ENCODE assay signal across 7 mouse cellular contexts in genomic region chr11:88071113-88071512, GRCm38 (mm10). TPM values are rescaled to one million over a fixed set of nuclear protein-coding genes. Genes with fewer than 3 reads are reported as not detected.
DNase-seq lines count a peak whose midpoint lies in the region; ATAC-seq and TF ChIP-seq lines count a peak whose summit lies in the region.

No protein-coding gene starts in this region.

- H3K27ac ChIP-seq in lung, embryonic 16.5 days (ENCODE audit: low read length) = no peak overlapping the region
- no peak overlapping the region for H3K27ac ChIP-seq in forebrain, postnatal 0 days (ENCODE audit: low read depth, low read length)
- H3K27ac ChIP-seq in liver, embryonic 13.5 days = no peak overlapping the region
- no peak overlapping the region for H3K27ac ChIP-seq in stomach, postnatal 0 days (replicated peaks)

- no peak for TF ChIP-seq CTCF in forebrain, postnatal 0 days (IDR thresholded peaks at IDR 0.05; ENCODE audit: low read depth)
- no peak for TF ChIP-seq CTCF in stomach, postnatal 0 days (IDR thresholded peaks at IDR 0.05; ENCODE audit: low read depth)

- peaks cover 19% of the 10 kb centered on the region for H3K36me3 ChIP-seq in lung, embryonic 16.5 days (ENCODE audit: control insufficient read depth, insufficient read depth, low read length)
- peaks cover 4% of the 10 kb centered on the region; the same call in 1 of the 2 replicates for H3K36me3 ChIP-seq in forebrain, postnatal 0 days (ENCODE audit: insufficient read depth)
- H3K36me3 ChIP-seq in liver, embryonic 13.5 days = peaks cover 28% of the 10 kb centered on the region
- H3K36me3 ChIP-seq in stomach, postnatal 0 days (ENCODE audit: control insufficient read depth, insufficient read depth, low read length) = 0 out of 2 replicates have a peak, but pooled peaks cover 4% of the 10 kb centered on the region

- H3K4me2 ChIP-seq in lung, embryonic 16.5 days (ENCODE audit: low read depth, low read length) = peak overlapping the region; percentile 63
- H3K4me2 ChIP-seq in forebrain, postnatal 0 days (ENCODE audit: low read depth) = peak overlapping the region; percentile 90
- H3K4me2 ChIP-seq in liver, embryonic 13.5 days = peak overlapping the region; percentile 21; the same call in 1 of the 2 replicates
- H3K4me2 ChIP-seq in stomach, postnatal 0 days (replicated peaks; ENCODE audit: low read depth) = 0 out of 2 replicates have a peak overlapping the region, but pooled peaks have one; percentile 6

- no peak for ATAC-seq in lung, embryonic 16.5 days (ENCODE audit: low read depth)
- ATAC-seq in forebrain, postnatal 0 days = no peak
- no peak for ATAC-seq in liver, embryonic 13.5 days (ENCODE audit: low read depth)
- ATAC-seq in stomach, postnatal 0 days (ENCODE audit: low FRiP score, low TSS enrichment) = no peak

- no peak for TF ChIP-seq EP300 in stomach, postnatal 0 days (optimal IDR thresholded peaks at IDR 0.05)

- H3K27me3 ChIP-seq in lung, embryonic 16.5 days (ENCODE audit: control insufficient read depth, insufficient read depth, low read depth, low read length) = no peaks in the 10 kb centered on the region
- H3K27me3 ChIP-seq in forebrain, postnatal 0 days (ENCODE audit: insufficient read depth, low read length) = no peaks in the 10 kb centered on the region
- H3K27me3 ChIP-seq in liver, embryonic 13.5 days = no peaks in the 10 kb centered on the region
- H3K27me3 ChIP-seq in stomach, postnatal 0 days (ENCODE audit: control insufficient read depth, insufficient read depth, low read length) = no peaks in the 10 kb centered on the region

- no peaks in the 10 kb centered on the region for H3K9me3 ChIP-seq in lung, embryonic 16.5 days (ENCODE audit: control insufficient read depth, low read length)
- no peaks in the 10 kb centered on the region for H3K9me3 ChIP-seq in forebrain, postnatal 0 days (ENCODE audit: low read length)
- H3K9me3 ChIP-seq in liver, embryonic 13.5 days (replicated peaks) = no peaks in the 10 kb centered on the region
- H3K9me3 ChIP-seq in stomach, postnatal 0 days (ENCODE audit: control insufficient read depth, low read length) = no peaks in the 10 kb centered on the region

- peaks cover 24% of the 10 kb centered on the region for H3K4me1 ChIP-seq in lung, embryonic 16.5 days (replicated peaks; ENCODE audit: control insufficient read depth, insufficient read depth, low read length)
- peaks cover 21% of the 10 kb centered on the region for H3K4me1 ChIP-seq in forebrain, postnatal 0 days (ENCODE audit: insufficient read depth)
- H3K4me1 ChIP-seq in liver, embryonic 13.5 days (replicated peaks) = peaks cover 50% of the 10 kb centered on the region
- 0 out of 2 replicates have a peak, but pooled peaks cover 2% of the 10 kb centered on the region for H3K4me1 ChIP-seq in stomach, postnatal 0 days (replicated peaks; ENCODE audit: control insufficient read depth, insufficient read depth)

- no peak for DNase-seq in lung, postnatal 36 days
- DNase-seq in forebrain, postnatal 0 days = no peak
- DNase-seq in liver, embryonic 13.5 days = no peak
- no peak for DNase-seq in stomach, postnatal 0 days (ENCODE audit: low spot score)
- no peak for DNase-seq in thymus, postnatal 14 days
- DNase-seq in thymus, postnatal 4 days = no peak

- no peak overlapping the region for H3K4me3 ChIP-seq in lung, embryonic 16.5 days (ENCODE audit: low read length)
- peak overlapping the region; percentile 11; the same call in 1 of the 2 replicates for H3K4me3 ChIP-seq in forebrain, postnatal 0 days (ENCODE audit: low read depth, low read length)
- no peak overlapping the region for H3K4me3 ChIP-seq in liver, embryonic 13.5 days (replicated peaks)
- no peak overlapping the region for H3K4me3 ChIP-seq in stomach, postnatal 0 days (ENCODE audit: low read depth, low read length)

- peak overlapping the region; percentile 34; the same call in 1 of the 2 replicates for H3K9ac ChIP-seq in lung, embryonic 16.5 days (ENCODE audit: low read length)
- H3K9ac ChIP-seq in forebrain, postnatal 0 days = 0 out of 2 replicates have a peak overlapping the region, but pooled peaks have one; percentile 6
- no peak overlapping the region for H3K9ac ChIP-seq in liver, embryonic 13.5 days
- H3K9ac ChIP-seq in stomach, postnatal 0 days (ENCODE audit: low read length) = no peak overlapping the region

- 41% methylated on average over 5 of the region's 5 CpGs for WGBS in lung, embryonic 16.5 days
- 23% methylated on average over 5 of the region's 5 CpGs for WGBS in forebrain, postnatal 0 days
- 75% methylated on average over 5 of the region's 5 CpGs for WGBS in liver, embryonic 13.5 days (ENCODE audit: insufficient replicate concordance)
- WGBS in stomach, postnatal 0 days = 31% methylated on average over 5 of the region's 5 CpGs

RNA-seq across cellular contexts. Expression of gene Vezf1, which starts 3.0 kb away (rescaled TPM):
- 32.9 and 38.2 TPM in 2 replicates for polyA plus RNA-seq in lung, embryonic 16.5 days (2015; fragmentation: Nextera tagmentation; extraction: Ambion mirVana)
- 33.0 and 43.7 TPM in 2 replicates for total RNA-seq in forebrain, postnatal 0 days (2014; rRNA removed)
- polyA plus RNA-seq in forebrain, postnatal 0 days (2015; fragmentation: Nextera tagmentation; extraction: Ambion mirVana) = 28.0 and 34.6 TPM in 2 replicates
- polyA plus RNA-seq in liver, embryonic 13.5 days (2015; fragmentation: Nextera tagmentation; extraction: Ambion mirVana) = 7.6 and 10.4 TPM in 2 replicates
- polyA plus RNA-seq in stomach, postnatal 0 days (2015; fragmentation: Nextera tagmentation; extraction: Ambion mirVana) = 15.9 and 18.1 TPM in 2 replicates

RNA-seq across cellular contexts. Expression of gene Srsf1, which starts 23.9 kb away (rescaled TPM):
- polyA plus RNA-seq in lung, embryonic 16.5 days (2015; fragmentation: Nextera tagmentation; extraction: Ambion mirVana) = 257 and 272 TPM in 2 replicates
- total RNA-seq in forebrain, postnatal 0 days (2014; rRNA removed) = 282 and 390 TPM in 2 replicates
- polyA plus RNA-seq in forebrain, postnatal 0 days (2015; fragmentation: Nextera tagmentation; extraction: Ambion mirVana) = 103 and 121 TPM in 2 replicates
- polyA plus RNA-seq in liver, embryonic 13.5 days (2015; fragmentation: Nextera tagmentation; extraction: Ambion mirVana) = 157 and 209 TPM in 2 replicates
- polyA plus RNA-seq in stomach, postnatal 0 days (2015; fragmentation: Nextera tagmentation; extraction: Ambion mirVana) = 88.1 and 97.5 TPM in 2 replicates

RNA-seq across cellular contexts. Expression of gene Cuedc1, which starts 26.7 kb away (rescaled TPM):
- polyA plus RNA-seq in lung, embryonic 16.5 days (2015; fragmentation: Nextera tagmentation; extraction: Ambion mirVana) = 11.3 and 11.8 TPM in 2 replicates
- total RNA-seq in forebrain, postnatal 0 days (2014; rRNA removed) = 28.9 and 34.7 TPM in 2 replicates
- polyA plus RNA-seq in forebrain, postnatal 0 days (2015; fragmentation: Nextera tagmentation; extraction: Ambion mirVana) = 22.0 and 34.6 TPM in 2 replicates
- 1.6 and 1.8 TPM in 2 replicates for polyA plus RNA-seq in liver, embryonic 13.5 days (2015; fragmentation: Nextera tagmentation; extraction: Ambion mirVana)
- polyA plus RNA-seq in stomach, postnatal 0 days (2015; fragmentation: Nextera tagmentation; extraction: Ambion mirVana) = 12.8 and 13.7 TPM in 2 replicates

Comparison
In these comparisons a context has a peak if more than half of its experiments do, and no peak if none do; other contexts are left out.
1. H3K4me2 ChIP-seq: peak in every context shown above with its lines; median percentile 90 in forebrain, postnatal 0 days; 63 in lung, embryonic 16.5 days; 21 in liver, embryonic 13.5 days; 6 in stomach, postnatal 0 days.
2. H3K9ac ChIP-seq: peak in lung, embryonic 16.5 days (single experiment) and forebrain, postnatal 0 days (single experiment); none in liver, embryonic 13.5 days (single experiment) and stomach, postnatal 0 days (single experiment).